Mouse (Mus musculus): ENCODE data around the gene Miga2. TPM values are rescaled to one million over a fixed set of nuclear protein-coding genes. Genes with fewer than 3 reads are reported as not detected.

Miga2 gene
- polyA plus RNA-seq, 1 experiment from 2014 or later = 7.6 TPM

- WGBS (ENCODE audit: insufficient replicate concordance) = 73% methylated on average over 7 of the region's 7 CpGs
- Histone ChIP-seq H3K4me3 (ENCODE audit: low read depth, low read length) (no peak overlapping the region), H3K9ac (replicated peaks) (no peak overlapping the region), H3K36me3 (replicated peaks; ENCODE audit: insufficient read depth, low read length) (peaks cover 23% of the 10 kb centered on the region), H3K4me2 (ENCODE audit: low read depth, low read length) (no peak overlapping the region), H3K27me3 (ENCODE audit: insufficient read depth, low read length) (no peaks in the 10 kb centered on the region), H3K27ac (ENCODE audit: low read depth) (no peak overlapping the region), H3K9me3 (ENCODE audit: low read length) (no peaks in the 10 kb centered on the region), H3K4me1 (ENCODE audit: insufficient read depth) (peaks cover 9% of the 10 kb centered on the region)
- no peak for TF ChIP-seq CTCF (IDR thresholded peaks at IDR 0.05; ENCODE audit: low read depth)
- TF ChIP-seq EP300 (IDR thresholded peaks at IDR 0.05; ENCODE audit: low read depth) = no peak
- DNase-seq (no peak), ATAC-seq (no peak)
These were observed 32.2 kb downstream of the Miga2 start for GRCm38 (mm10) chr2:30396246-30396645.

GRCm38 (mm10) chr2:30397986-30398512 lies 34.0 kb downstream of the Miga2 start:
- ATAC-seq (no peak), DNase-seq (no peak)
- Histone ChIP-seq H3K4me1 (ENCODE audit: insufficient read depth) (peaks cover 6% of the 10 kb centered on the region), H3K9me3 (ENCODE audit: low read length) (no peaks in the 10 kb centered on the region), H3K4me2 (ENCODE audit: low read depth, low read length) (no peak overlapping the region), H3K9ac (replicated peaks) (no peak overlapping the region), H3K27me3 (ENCODE audit: insufficient read depth, low read length) (no peaks in the 10 kb centered on the region), H3K4me3 (ENCODE audit: low read depth, low read length) (no peak overlapping the region), H3K36me3 (replicated peaks; ENCODE audit: insufficient read depth, low read length) (peaks cover 39% of the 10 kb centered on the region), H3K27ac (ENCODE audit: low read depth) (no peak overlapping the region)
- TF ChIP-seq EP300 (IDR thresholded peaks at IDR 0.05; ENCODE audit: low read depth) = no peak
- 93% methylated on average over 10 of the region's 10 CpGs for WGBS (ENCODE audit: insufficient replicate concordance)

GRCm38 (mm10) chr2:30399191-30400171 lies 35.4 kb downstream of the Miga2 start:
- no peak for ATAC-seq
- no peak for DNase-seq
- H3K27ac ChIP-seq (ENCODE audit: low read depth) = no peak overlapping the region
- H3K4me2 ChIP-seq (ENCODE audit: low read depth, low read length) = no peak overlapping the region
- no peaks in the 10 kb centered on the region for H3K4me1 ChIP-seq (ENCODE audit: insufficient read depth)
- 81% methylated on average over 20 of the region's 20 CpGs for WGBS (ENCODE audit: insufficient replicate concordance)
- H3K9me3 ChIP-seq (ENCODE audit: low read length) = no peaks in the 10 kb centered on the region
- H3K4me3 ChIP-seq (ENCODE audit: low read depth, low read length) = no peak overlapping the region
- H3K9ac ChIP-seq (replicated peaks) = no peak overlapping the region
- no peaks in the 10 kb centered on the region for H3K27me3 ChIP-seq (ENCODE audit: insufficient read depth, low read length)
- TF ChIP-seq CTCF (IDR thresholded peaks at IDR 0.05; ENCODE audit: low read depth) = no peak
- no peak for TF ChIP-seq EP300 (IDR thresholded peaks at IDR 0.05; ENCODE audit: low read depth)
- H3K36me3 ChIP-seq (replicated peaks; ENCODE audit: insufficient read depth, low read length) = peaks cover 50% of the 10 kb centered on the region

- Histone ChIP-seq H3K36me3 (replicated peaks; ENCODE audit: insufficient read depth, low read length) (peaks cover 64% of the 10 kb centered on the region), H3K27me3 (ENCODE audit: insufficient read depth, low read length) (no peaks in the 10 kb centered on the region), H3K4me3 (ENCODE audit: low read depth, low read length) (no peak overlapping the region), H3K4me1 (ENCODE audit: insufficient read depth) (no peaks in the 10 kb centered on the region), H3K27ac (ENCODE audit: low read depth) (no peak overlapping the region), H3K9me3 (ENCODE audit: low read length) (no peaks in the 10 kb centered on the region), H3K9ac (replicated peaks) (no peak overlapping the region), H3K4me2 (ENCODE audit: low read depth, low read length) (no peak overlapping the region)
- WGBS (ENCODE audit: insufficient replicate concordance) = 81% methylated on average over 1 of the region's 1 CpGs
- TF ChIP-seq EP300 (IDR thresholded peaks at IDR 0.05; ENCODE audit: low read depth) (no peak), CTCF (IDR thresholded peaks at IDR 0.05; ENCODE audit: low read depth) (no peak)
- DNase-seq (no peak), ATAC-seq (no peak)
These were observed 37.5 kb downstream of the Miga2 start for GRCm38 (mm10) chr2:30401581-30401980.

GRCm38 (mm10) chr2:30402351-30402826 lies 38.4 kb downstream of the Miga2 start:
- WGBS (ENCODE audit: insufficient replicate concordance) = 89% methylated on average over 9 of the region's 9 CpGs
- peaks cover 65% of the 10 kb centered on the region for H3K36me3 ChIP-seq (replicated peaks; ENCODE audit: insufficient read depth, low read length)
- no peaks in the 10 kb centered on the region for H3K27me3 ChIP-seq (ENCODE audit: insufficient read depth, low read length)
- no peak overlapping the region for H3K27ac ChIP-seq (ENCODE audit: low read depth)
- TF ChIP-seq EP300 (IDR thresholded peaks at IDR 0.05; ENCODE audit: low read depth) (no peak), CTCF (IDR thresholded peaks at IDR 0.05; ENCODE audit: low read depth) (no peak)
- no peak for DNase-seq
- no peak overlapping the region for H3K9ac ChIP-seq (replicated peaks)
- ATAC-seq = no peak
- no peak overlapping the region for H3K4me3 ChIP-seq (ENCODE audit: low read depth, low read length)
- H3K9me3 ChIP-seq (ENCODE audit: low read length) = no peaks in the 10 kb centered on the region
- H3K4me1 ChIP-seq (ENCODE audit: insufficient read depth) = no peaks in the 10 kb centered on the region
- no peak overlapping the region for H3K4me2 ChIP-seq (ENCODE audit: low read depth, low read length)

- Histone ChIP-seq H3K9me3 (ENCODE audit: low read length) (no peaks in the 10 kb centered on the region), H3K27me3 (ENCODE audit: insufficient read depth, low read length) (no peaks in the 10 kb centered on the region), H3K4me1 (ENCODE audit: insufficient read depth) (no peaks in the 10 kb centered on the region), H3K27ac (ENCODE audit: low read depth) (no peak overlapping the region), H3K4me3 (ENCODE audit: low read depth, low read length) (no peak overlapping the region), H3K9ac (replicated peaks) (no peak overlapping the region), H3K4me2 (ENCODE audit: low read depth, low read length) (no peak overlapping the region), H3K36me3 (replicated peaks; ENCODE audit: insufficient read depth, low read length) (peaks cover 69% of the 10 kb centered on the region)
- ATAC-seq (no peak), DNase-seq (no peak)
- no peak for TF ChIP-seq EP300 (IDR thresholded peaks at IDR 0.05; ENCODE audit: low read depth)
- no peak for TF ChIP-seq CTCF (IDR thresholded peaks at IDR 0.05; ENCODE audit: low read depth)
- 56% methylated on average over 2 of the region's 2 CpGs for WGBS (ENCODE audit: insufficient replicate concordance)
These were observed 38.8 kb downstream of the Miga2 start for GRCm38 (mm10) chr2:30402843-30403242.

All from liver, postnatal 0 days (tissue).